Mouse (Mus musculus): ENCODE data around the gene Esam.

Gene Esam

GRCm38 (mm10) chr9:37527396-37528224, at the start of gene Esam:
Gene Esam, plus strand, starts transcription at chr9:37528078.
- DNase-seq = no peak

GRCm38 (mm10) chr9:37485146-37485545, 42.7 kb upstream of the Esam start:
- DNase-seq = no peak

GRCm38 (mm10) chr9:37488041-37488440, 39.8 kb upstream of the Esam start:
- DNase-seq = no peak

GRCm38 (mm10) chr9:37488611-37489396, 39.1 kb upstream of the Esam start, which contains the start of gene Msantd2:
Gene Msantd2, plus strand, starts transcription at chr9:37489319.
- DNase-seq = peak; percentile 89

DNA sequence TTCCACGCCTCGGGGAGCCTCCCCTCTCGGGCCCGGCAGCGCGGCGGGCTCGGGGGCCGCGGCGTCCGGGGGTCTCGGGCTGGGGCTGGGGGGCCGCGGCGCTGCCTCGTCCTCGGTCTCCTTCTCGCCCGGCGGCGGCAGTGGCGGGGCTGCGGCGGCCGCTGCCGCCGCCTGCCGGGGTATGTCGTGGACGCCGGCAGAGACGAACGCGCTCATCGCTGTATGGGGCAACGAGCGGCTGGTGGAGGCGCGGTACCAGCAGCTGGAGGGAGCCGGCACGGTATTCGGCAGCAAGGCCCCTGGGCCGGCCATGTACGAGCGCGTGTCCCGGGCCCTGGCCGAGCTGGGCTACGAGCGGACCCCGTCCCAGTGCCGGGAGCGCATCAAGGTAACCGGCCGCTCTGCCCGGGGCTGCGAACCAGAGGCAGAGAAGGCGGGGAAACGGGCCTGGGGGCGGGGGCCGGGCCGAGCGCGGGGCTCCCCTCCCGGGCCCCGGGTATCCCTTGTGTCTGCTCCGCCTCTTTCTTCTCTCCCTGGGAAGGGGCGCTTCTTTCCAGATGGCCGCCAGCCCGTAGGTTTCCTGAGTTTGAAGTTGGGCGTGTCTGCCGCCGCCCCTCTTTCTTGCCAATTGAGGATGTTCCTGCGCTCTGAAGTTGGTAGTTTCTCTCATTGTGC, 38.3 kb upstream of the Esam start:
- DNase-seq = peak; percentile 46

DNA sequence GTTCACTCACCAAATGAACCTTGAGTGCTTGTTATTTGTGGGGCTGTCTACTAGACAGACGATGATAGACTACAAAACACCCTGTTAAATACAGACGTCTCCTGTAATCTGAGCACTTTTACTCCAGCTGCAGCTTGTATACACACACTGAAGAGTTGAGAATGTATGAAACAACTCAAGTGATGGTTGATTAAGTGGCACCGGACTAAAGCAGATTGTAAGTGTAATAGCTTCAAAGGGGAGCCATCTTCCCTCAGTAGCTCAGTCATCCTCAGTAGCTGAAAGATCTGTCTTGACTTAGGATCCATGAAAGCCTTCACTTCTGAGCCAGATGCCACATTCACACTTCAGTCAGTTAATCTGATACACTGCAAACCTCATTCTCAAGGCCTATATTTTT, 32.1 kb upstream of the Esam start:
- no peak for DNase-seq

GRCm38 (mm10) chr9:37496325-37496724, 31.6 kb upstream of the Esam start:
- DNase-seq = no peak

- DNase-seq = no peak
Measured at GRCm38 (mm10) chr9:37500201-37500600, 27.7 kb upstream of the Esam start.

GRCm38 (mm10) chr9:37501170-37501569, 26.7 kb upstream of the Esam start:
- no peak for DNase-seq

DNA sequence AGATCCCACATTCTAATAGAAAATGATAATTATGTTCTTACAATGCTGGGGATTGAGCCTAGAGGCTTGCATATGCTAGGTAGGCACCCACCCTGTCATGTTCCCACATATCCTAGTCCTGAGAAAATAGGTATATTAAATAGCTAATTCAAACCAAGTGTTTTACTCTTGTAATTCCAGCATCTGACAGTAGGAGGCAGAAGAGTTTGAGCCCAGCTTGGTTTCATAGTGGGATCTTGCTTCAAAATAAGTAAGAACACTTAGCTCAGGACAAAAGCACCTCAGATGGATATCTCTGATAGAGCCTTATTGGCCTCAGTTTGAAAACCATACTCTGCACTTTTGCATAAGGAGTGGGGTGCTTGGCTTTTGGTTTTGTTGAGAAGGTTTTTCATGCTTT, 23.5 kb upstream of the Esam start:
- DNase-seq = no peak

DNA sequence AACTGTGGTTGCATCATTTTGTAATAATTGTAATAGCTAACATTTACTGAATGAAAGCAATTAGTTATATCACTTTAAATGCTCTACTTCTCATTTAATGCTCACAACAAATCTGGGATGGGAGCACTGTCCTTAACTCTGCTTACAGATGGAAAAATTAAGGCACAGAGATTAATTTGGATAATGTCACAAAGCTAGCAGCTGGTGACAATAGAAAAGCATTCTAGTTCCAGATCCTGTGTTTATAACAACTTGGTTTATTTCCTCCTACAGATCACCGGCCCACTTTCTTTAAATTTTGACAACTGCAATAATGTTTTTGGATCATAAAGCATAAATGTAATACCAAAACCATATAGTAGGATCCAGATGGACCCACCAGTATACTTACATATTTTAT, 21.9 kb upstream of the Esam start:
- no peak for DNase-seq

DNA sequence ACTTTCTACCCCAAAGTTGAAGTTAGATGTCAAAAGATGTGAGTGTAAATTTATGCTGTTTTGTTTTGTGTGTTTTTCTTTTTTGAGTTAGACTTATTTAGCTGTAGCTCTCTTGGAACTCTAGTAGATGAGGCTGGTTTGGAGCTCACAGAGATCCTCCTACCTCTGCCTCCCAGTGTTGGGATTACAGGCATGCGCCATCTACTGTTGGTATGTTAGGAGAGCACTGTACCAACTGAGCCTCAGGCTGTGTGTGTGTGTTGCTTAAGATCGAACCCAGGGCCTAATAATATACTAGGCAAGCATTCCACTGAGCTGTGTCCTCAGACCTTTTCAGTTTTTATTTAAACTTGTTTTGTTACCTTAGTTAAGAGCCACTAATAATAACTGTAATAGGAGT, 15.8 kb upstream of the Esam start:
- no peak for DNase-seq

DNA sequence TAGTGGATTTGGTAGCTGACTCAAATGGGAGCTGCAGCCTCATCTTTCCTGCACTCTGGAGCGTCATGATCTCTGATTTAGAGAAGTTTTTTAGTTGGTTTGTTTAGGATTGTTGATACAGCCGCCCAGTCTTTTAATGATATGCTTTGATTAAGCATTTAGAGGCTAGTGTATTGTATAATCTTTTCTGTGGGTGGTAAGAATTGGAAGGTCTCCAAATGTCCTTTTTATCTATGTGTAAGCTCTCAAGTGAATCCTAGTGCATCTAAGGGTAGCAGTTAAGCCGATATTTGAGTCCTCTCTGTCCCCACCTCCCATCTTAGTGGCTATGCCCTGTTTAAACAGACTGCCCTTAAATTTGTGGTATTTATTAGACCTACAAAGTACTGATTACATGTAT, 13.4 kb upstream of the Esam start:
- DNase-seq = no peak

- DNase-seq = no peak
Measured at GRCm38 (mm10) chr9:37517467-37517866, 10.4 kb upstream of the Esam start.

DNA sequence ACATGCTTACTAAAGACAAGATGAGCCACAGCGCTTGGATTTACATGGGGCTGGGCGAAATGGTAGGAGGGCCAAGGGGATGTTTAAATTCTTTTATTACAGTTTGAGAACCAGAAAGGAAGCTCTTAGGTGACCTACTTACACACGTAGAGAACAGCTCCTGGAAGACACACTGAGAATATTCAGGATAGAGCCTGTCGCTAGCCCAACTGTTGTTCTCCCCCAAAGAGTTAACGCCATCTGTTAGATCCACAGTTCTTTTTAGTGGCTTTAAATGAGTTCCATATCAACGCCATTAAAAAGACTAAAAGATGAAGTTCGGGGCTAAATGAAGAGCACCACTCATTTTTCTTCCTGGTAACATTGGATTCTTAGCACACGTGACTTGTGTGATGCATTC, 8.9 kb upstream of the Esam start:
- no peak for DNase-seq

- DNase-seq = no peak
Measured at GRCm38 (mm10) chr9:37519995-37520394, 7.9 kb upstream of the Esam start.

DNA sequence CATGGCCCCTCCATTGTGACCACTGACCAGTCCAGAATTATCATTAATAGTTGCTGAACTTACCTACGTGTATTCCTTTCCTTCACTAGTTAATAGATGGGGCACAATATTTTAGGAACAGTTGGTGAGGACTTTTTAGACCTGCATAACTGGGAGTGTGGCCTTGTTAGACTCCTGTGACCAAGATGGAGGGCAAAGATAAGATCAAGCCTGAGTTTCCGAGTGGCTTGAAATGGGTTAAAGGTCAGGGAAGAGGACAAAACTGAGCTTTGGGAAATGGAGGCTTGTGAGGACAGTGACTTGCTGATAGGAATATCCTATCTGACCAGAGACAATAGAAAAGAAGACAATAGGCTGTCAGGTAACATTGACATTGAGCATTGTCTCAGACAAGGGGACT, 2.4 kb upstream of the Esam start:
- no peak for DNase-seq

- no peak for DNase-seq
Measured at GRCm38 (mm10) chr9:37526443-37527395, 1.2 kb upstream of the Esam start.

- DNase-seq = no peak
Measured at GRCm38 (mm10) chr9:37528225-37528970, 520 bp downstream of the Esam start.

DNA sequence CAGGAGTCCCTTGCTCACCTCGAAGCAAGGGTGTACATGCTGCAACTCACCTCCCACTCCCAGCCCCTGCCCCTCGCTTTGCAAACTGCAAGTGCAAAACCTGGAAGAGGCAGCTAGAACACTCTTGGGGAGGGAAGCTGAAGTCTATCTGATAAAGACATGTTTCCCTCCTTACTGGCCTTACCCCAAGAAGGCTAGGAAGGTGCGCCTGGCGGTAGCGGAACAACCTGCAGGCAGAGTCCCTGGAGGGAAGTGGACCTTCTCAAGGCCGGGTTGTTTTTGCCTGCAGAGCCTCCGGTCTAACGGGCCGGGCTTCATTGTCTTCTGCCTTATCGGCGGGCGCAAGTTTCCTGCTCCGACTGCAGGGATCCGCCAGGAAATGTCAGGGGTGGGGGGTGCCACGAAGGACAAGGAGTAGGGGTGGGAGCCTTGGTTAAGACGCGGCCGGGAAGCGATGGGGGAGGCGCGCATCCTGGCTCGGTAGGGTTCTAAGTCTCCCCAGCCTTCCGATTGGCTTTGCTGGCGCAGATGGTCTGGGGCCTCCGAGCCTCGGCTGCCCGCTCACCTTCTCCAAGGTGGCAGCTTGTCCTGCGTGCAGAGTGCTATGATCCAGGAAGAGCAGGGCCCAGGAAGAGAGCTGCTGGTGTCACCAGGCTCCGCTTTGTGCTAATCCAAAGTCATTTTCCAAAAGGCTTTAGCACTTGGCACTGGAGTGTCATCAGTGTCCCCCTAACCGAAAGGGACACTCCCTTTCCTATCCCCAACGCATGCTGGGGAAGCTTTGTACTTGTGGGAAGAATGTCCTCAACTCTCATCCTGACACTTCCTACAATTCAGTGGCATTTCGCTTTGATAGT, 2.4 kb downstream of the Esam start:
- DNase-seq = no peak

Measured in thymus, postnatal 25 days (tissue).